Mouse (Mus musculus) gastrocnemius, postnatal 10 days (tissue): ENCODE results near the gene Kcnj12. TPM values are rescaled to one million over a fixed set of nuclear protein-coding genes. Genes with fewer than 3 reads are reported as not detected.

Experiments
- DNase-seq: peaks from one replicate; pipeline ENCODE4 v3.0.0; 2021; ENCODE audit warnings: mixed read lengths
- total RNA-seq, 2 experiments: library from RNA; stranded (reverse); gene quantifications; 2 replicates each; pipeline ENCODE4 v1.2.3; 2021

The Kcnj12 gene
- total RNA-seq, 2 experiments from 2014 or later: 21.6 to 33.9 TPM

DNA sequence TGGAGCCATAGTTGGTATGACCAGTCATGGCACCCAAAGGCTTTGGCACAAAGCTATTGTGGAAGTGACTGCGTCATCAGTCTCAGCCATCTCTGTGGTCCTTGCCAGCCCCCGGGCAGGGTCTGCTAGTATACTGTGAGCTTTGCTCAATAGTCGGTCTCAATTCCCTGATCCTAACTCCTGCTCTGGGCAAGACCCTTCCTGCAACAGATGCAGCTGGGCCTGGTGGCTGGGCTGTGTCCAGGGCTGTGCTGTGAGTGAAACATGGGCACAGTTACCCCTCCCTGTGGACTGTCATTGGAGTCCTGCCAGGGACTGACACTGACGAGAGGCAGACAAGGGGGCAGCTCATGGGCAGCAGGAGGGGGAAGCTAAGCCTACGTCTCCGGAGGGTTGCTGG is 2.6 kb downstream of the Kcnj12 start:
- no peak for DNase-seq

DNA sequence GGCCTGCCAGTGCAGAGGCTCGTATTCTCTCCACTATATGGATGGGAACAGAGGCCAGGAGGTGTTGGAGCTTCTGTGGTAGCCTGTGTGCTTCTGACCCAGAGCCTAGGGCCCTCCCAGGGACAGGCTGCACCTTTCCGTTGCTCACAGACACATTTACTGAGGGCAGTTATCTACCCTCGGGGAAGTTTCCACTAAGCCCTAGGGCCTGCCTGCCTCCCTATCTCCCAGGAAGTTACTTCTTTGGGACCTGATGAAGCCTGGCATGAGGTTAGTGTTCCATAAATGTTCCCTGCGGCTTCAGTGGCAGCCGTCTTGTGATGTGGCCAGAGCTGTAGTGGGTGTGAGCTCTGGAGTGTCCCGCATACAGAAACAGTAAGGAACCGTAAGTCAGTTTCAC is 3.2 kb downstream of the Kcnj12 start:
- DNase-seq: no peak

DNA sequence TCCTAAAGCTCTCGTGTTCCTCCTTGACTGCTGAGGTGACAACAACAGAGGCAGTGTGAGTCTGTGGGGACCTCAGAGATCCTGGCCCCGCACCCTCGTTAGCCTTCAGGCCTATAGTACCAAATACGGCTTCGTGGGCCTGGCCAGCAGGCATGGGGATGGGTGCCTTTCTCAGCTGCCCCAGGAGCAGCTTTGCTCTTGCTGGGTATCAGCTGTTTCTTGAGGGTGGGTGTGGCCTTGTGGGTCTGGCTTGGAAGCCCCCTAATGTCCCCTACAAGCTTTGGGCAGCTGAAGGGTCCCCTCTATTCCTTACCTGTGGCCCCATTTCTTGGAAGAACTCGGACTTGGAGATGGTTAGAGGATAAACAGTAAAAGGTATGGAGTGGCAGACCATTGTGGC is 4.0 kb downstream of the Kcnj12 start:
- DNase-seq: no peak

DNA sequence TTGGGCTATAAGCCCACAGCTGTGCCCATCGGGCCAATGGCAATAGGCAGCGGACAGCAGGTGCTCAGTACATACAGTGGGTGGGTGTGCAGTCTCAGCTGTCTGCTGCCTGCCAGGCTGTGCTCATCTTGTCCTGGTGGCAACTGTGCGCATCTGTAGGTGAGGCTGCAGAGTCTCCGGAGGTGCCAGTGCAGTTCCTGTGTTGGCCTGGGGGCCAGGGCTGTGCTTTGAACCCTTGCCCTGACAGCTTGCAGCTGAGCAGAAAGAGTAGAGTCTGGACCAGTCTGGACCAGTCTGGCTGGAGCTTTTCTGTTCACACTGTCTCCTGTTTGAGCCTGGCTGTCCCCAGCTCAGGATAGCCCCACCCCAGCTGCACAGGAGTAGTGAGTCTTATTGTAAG is 4.8 kb downstream of the Kcnj12 start:
- DNase-seq: no peak

DNA sequence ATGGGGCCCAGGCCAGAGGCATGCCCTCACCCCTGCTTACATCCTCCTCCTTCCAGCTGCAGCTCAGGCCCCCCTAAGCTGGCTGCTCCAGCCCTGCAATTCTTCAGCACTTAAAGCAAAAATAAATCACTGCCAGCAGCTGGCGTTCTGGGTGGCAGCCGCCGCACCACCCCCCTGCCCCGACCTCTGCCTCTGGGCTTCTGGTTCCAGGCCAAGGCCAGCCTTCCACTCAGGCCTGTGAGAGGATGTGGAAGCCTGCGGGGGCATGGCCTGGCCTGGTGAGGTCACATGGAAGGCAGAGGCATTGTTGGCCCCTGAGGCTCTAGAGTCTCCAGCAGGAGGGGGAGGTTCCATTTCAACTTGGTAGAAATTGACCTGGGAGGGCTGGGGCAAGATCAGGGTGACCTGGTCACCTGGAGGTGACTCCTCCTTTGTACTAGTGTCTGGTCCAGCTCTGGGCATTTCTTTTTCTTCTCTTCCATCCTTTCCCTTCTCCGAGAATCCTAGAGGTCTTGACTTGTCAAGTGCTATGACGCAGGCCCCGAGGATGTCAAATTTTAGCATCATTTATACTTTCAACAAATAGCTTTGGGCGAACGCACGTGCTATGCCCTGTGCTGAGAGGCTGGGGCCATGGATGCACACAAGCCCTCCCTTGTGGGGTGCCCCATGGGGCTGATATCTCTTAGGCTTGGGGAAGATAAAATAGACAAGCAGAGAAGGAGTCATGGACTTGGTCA is 6.0 kb downstream of the Kcnj12 start:
- DNase-seq: no peak

DNA sequence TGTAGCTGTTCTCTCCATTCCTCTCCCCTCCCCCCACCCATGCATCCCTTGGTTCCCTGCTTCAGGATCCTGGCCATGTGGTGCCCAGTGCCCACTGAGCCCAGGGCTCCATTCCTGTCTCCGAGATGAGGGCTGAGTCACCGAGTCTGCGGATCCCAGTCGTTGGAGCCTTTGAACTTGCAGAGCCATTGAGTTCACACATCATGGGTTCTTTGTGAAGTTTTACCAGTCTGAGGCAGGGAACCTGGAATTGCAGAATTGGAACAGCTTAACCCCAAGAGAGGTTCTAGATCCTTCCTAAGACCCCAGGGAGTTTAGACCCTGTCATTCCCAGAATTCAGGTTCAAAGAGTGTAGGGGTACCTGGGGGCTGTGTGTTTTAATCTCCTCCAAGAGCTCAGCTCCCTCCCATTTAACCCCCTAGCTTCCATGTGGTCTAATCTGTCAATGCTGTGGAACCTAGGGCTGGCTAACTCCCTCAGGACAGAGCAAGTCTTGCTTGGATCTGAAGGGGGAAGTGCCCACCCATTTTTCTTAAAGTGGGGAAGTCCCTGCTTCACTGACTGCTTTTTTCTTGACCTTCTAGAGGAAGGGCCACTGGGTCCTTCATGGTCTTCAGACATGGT is 6.9 kb downstream of the Kcnj12 start:
- no peak for DNase-seq

DNA sequence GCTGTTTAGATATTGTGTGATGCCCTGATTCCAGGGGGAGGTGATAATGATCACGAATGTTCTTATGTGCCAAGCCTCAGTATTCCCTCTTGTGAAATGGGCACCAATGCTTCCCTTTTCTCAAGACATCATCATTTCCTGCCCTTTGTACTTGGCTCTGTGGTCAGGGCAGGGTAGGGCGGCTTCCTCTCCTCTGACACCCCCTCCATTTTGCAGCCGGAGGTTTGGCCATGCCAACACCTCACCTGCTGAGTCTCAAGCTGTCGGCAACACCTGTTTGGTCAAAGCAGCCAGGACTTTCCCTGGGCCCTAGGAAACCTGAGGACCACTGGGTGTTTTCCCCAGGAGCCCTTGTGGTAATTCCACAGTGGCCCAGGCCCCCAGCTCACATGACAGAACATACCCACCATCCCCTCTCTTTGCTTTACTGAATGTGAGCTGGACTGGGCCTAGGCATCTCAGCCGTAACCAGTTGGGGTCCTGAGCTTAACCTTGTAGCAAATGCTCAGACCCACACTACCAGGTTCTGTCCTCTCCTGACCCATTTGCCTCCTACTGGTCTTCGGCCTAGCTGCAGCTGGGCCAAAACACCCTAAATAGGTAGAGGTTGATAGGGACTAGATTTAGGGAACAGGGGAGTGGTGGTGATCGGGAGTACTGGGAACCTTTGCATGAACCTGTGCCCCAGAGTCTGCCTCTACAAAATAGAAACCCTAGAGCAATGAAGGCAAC is 7.7 kb downstream of the Kcnj12 start:
- no peak for DNase-seq

DNA sequence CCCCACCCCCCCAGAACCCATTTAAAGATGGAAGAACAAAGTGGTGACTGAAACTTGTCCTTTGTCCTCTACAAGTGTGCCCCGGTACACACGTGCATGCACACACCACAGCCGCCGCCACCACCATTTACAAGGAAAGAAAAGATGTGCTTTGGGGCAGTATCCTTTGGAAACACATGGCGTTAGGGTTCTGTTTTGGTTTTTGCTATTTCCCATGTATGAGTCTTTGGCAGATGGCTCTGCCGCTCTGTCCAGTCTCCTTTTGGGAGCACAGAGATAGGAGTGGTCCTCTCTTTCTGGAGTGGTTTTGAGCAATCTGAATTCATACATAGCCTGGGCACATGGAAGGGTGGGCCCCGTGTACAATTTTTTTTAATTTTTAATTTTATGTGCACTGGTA is 8.8 kb downstream of the Kcnj12 start:
- no peak for DNase-seq

DNA sequence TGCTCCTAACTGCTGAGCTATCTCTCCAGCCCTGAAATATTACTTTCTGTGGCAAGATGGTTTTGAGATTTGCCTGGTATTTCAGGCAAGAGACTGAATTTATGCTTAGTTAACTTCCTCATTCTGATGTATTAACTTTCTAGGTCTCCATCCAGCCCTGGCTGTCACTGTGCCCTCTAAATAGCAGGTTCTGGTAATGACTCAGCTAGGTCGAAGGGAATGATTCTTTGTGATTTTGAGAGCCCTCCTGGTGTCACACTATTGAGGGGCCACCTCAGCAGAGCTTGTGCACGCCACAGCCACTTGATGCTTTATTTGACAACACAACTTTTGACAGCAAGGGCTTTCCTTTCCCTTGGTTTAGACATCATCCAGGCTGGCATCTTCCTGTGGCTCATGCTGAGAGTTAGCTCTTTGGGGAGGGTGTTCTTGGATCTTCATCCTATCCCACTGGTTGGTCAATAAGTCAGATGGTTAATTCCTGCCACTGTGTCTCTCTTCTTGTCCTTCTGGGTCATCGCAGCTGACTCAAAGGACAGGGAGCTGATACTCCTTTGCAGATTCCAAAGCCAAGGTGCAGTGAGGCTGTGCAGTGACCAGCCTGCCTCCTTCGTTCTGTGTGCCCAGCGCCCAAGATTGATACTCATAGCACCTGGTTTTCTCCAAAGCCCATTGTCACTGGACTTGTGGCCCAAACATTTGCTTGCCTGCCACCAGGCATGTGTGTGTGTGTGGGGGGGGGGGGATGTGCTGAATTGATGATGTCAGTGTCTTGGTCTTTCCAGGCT is 9.5 kb downstream of the Kcnj12 start:
- no peak for DNase-seq

DNA sequence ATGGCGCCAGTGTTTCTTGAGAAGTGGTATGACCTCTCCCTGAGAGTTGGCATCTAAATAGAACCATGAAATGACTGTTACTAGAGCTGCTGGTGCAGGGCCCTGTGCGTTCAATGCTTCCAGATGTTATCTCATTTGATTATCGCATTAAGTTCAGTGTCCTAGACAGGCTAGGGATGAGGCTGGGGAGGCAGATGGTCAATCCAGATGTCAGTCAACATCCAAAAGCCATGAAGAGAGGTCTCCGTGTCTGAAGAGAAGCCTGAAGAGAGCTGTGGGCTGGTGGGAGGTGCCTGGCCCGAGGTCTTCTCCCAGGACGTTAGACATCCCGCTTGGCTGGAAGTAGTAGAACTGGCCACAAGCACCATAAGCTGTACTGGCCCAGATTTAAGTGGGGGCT is 10.1 kb downstream of the Kcnj12 start:
- no peak for DNase-seq

DNA sequence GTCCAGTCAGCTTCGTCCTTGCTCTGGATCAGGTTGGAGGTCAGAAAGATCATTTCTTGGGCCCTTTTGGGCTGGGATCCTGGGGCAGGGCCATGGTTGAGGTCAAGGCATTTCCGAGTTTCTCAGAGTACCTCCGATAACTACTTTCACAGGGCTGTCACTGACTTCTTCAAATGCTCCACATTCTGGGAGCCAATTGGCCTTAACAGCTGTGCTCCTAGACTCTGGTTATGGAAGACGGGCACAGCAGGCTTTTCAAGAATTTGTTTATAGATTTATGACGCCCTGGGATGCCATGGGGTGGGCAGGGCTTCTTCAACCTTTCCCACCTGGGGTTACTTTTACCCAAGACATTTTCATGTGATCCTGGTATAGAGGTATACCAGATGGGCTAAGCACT is 10.8 kb downstream of the Kcnj12 start:
- DNase-seq: no peak

DNA sequence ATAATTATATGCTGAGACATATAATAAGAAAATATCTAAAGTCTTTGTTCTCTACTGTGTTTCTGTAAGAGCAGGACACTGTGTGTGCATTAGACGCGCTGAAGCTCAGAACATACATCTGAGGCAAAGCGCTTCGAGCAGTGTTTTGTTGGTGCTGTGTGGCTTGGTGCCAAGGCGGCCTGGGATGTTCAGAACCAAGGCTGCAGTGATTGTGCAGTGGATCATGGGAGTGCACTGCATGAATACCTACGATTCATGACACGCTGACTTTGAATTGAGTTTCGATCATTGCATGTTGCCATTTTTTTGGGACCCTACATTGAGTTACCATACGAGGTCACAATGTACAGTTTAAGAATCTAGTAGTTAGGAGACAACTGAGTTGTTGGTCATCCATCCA is 14.3 kb downstream of the Kcnj12 start:
- no peak for DNase-seq

DNA sequence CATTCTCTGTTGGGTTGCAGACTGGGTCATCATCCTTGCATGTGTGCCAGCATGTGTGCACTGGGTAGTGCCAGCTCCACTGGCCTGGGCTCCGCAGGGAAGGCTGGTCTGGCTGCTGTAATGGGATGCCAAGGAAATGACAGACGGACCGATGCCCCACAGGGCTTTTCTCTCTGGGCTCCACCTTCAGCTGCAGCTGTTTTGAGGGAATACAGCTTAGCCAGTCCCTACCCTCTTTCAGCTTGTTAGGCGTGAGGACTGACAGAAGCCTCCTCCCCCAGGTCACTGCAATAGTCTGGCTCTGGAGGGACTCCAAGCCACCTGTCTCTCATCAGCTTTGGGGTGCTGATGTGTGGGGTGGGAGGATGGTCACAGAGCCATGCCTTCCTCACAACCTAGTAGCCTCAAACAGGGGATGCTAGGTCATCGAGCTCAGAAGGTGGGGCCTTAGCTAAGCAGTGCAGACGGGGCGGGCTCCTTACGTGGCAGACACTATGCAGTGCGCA is 16.0 kb downstream of the Kcnj12 start:
- no peak for DNase-seq

DNA sequence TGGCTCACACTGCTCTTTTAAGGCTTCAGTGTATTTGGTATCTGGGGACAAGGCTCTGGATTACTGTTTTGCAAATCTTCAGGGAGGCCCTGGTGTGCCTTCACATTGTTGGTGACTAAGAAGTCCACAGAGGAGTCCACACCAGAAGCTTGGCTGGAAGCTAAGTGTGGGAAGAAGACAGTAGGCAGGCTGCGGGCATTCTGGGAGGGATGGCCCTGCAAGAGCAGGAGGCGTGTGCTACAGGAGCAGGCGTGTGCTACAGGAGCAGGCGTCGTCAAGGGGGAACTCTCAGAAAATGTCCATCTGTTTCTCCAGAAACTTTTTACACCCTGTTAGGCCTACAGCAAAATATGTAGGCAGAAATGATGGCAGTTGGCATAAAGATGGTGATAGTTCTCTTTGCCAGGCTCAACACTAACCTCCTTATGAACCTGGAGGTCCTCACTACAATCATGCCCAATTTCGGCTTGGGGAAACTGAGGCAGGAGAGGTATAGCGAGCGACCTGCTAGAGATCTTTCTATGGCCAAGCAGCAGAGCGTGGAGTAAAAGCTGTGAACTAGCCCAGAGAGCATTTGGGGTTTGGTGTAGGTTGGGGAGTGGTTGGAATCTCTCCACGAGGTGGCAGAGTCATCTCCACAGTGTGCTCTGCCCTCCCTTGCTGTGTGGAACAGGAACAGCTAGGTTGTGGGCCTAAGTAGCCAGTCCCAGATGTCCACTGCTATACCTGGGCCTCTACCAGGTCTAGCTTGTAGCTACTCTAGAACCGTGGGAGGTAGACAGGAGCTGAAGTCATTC is 18.7 kb downstream of the Kcnj12 start:
- no peak for DNase-seq

DNA sequence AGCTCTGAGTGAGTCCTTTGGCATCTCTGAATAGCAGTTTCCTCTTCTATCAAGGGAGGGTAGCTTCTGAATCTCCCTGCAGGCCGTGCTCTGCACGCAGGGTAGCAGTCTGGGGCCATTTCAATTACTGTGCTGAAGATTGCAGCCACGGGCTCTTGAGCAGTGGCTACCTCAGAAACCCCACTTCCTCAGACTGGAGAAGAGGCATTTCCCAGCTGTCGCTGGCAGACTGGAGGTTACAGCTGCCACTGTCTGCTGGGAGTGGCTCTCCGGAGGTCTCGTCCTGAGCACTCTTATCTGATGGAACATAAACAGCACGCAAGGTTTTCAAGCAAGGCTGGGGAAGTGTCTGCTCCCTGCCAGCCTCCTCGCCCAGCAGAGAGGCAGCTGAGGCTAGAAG is 20.2 kb downstream of the Kcnj12 start:
- no peak for DNase-seq

DNA sequence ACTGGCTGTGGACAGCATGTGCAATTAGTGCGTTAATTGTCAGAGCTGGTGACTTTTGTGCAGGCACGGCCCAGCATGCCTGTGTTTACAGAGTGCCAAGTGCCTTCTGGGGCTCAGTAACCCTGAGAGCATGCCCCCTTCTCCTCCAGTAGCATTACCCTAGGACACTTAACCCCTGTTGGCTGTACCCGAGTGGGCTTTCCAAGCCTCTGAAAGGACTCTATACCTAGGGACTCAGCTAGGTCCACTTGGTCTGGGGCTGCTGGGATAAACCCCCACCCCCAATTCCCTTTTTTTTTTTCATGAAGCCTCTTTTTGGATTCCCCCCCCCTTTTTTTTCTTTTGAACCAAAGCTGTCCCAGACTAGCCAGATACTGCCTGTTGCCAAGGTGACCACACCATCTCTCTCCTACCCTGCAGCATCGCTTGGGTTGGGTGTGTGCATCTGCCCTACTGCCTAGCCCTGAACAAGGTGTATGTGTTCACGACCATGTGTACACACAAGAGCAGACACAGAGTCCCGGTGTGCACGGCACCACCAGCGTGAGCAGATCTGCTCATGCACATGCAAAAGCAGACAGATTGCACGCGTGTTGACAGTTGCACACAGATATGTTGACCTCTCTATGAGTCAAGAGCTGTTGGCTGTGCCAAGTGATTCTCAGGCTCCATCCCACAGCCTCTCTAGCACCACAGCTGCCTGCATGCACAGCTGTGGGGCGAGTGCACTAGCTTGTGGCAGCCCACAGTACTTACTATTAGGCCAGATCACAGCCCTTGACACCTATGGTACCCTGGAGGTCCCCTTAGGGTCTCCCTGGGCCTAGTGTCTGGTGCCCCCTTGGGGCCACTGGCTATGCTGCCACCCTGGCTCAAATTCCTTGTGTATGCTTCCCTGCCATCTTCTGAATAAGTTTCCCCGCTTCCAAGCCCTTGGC is 21.0 kb downstream of the Kcnj12 start:
- no peak for DNase-seq

DNA sequence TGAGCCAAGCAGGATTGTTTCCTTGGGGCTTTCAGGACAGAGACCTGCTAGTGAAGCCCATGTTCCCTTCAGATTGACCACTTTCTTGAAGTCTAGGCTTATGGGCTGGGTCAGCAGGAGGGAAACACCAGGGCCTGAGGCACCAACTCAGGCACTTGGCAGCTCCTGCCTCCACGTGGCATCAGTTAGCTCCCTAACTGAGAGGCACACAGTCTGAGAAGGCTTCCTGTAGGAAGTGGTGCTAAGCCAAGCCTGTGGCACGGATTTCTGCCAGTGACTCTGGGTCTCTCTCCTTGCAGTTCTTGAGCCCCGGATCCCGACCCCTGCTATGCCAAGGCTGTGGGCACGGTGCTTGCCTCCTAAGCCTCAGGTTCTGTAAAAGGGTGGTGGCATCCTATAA is 22.4 kb downstream of the Kcnj12 start:
- DNase-seq: no peak

DNA sequence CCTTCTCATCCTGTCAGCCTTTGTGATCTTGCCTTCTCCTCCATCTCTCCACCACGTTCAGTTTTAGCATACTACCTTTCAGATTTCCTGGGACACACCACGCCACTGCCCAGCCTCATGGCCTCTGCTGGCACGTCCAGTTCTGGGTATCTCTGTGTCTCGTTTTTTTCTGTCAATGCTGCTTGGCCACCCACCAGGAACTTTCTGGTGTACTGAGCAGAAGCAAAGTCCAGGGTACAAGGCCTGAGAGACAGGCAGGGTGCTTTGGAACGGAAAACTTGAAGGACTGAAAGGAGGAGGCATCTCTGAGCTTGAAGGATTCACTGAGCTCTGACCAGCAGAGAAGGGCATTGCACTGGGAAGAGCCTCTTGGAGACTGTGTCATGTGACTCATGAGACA is 25.1 kb downstream of the Kcnj12 start:
- DNase-seq: no peak

DNA sequence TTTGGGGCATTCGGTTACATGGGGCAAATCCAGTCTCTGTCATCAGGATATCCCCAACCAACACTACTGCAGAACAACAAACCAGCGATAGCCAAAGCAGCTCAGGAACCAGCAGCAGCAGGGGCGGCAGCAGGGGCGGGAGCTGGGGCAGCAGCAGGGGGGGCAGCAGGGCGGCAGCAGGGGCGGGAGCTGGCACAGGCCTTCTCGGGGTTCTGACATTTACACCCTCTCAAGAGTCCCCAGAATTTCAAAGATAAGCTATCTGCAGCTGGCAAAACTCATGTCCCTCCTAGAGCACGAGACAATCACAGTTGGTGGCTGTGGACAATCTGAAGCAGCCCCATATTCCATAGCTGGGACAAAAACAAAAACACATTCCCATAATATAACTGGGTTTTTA is 28.8 kb downstream of the Kcnj12 start:
- DNase-seq: no peak

DNA sequence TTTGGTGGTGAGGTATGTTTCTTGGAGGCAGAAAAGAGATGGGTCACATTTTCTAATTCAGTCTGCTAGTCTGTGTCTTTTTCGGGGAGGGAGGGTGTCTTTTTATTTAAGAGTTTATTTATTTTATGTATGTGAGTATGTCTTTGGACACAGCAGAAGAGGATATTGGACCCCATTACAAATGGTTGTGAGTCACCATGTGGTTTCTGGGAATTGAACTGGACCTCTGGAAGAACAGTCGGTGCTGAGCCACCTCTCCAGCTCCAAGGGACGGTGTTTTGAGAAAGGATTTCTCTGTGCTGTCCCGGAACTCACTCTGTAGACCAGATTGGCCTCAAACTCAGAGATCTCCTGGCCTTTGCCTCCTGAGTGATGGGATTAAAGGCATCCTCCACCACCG is 34.5 kb downstream of the Kcnj12 start:
- DNase-seq: no peak
